ENCODE assay signal across 7 mouse cellular contexts in genomic region chr4:34615303-34615702, GRCm38 (mm10). TPM values are rescaled to one million over a fixed set of nuclear protein-coding genes. Genes with fewer than 3 reads are reported as not detected.
DNase-seq lines count a peak whose midpoint lies in the region; ATAC-seq lines count a peak whose summit lies in the region.

No protein-coding gene starts in this region.

- 2% methylated on average over 13 of the region's 13 CpGs for WGBS in heart, embryonic 12.5 days

- no peaks in the 10 kb centered on the region for H3K9me3 ChIP-seq in heart, embryonic 12.5 days (replicated peaks)

- H3K4me2 ChIP-seq in heart, embryonic 12.5 days = peak overlapping the region; percentile 91

- DNase-seq in urinary bladder, postnatal 25 days (ENCODE audit: low spot score) = peak; percentile 14
- no peak for DNase-seq in urinary bladder, adult 18-20 months (ENCODE audit: low spot score in 2 of 2)
- DNase-seq in cerebellum, adult 11-12 months = peak; percentile 28
- peak; percentile 17 for DNase-seq in kidney, postnatal 10 days
- peak; percentile 26 for DNase-seq in lung, postnatal 36 days
- DNase-seq in splenic B cell, adult 2 months (ENCODE audit: low read depth, low spot score) = peak; percentile 13

- peak overlapping the region; percentile 92; the same call in 1 of the 2 replicates for H3K27ac ChIP-seq in heart, embryonic 12.5 days (ENCODE audit: poor library complexity, severe bottlenecking)

- no peaks in the 10 kb centered on the region for H3K36me3 ChIP-seq in heart, embryonic 12.5 days
- H3K36me3 ChIP-seq in splenic B cell, adult 2 months (ENCODE audit: control insufficient read depth, insufficient read depth, low read length, poor library complexity, severe bottlenecking) = peaks cover 1% of the 10 kb centered on the region; the same call in 1 of the 2 replicates

- no peaks in the 10 kb centered on the region for H3K27me3 ChIP-seq in heart, embryonic 12.5 days (replicated peaks)
- no peaks in the 10 kb centered on the region for H3K27me3 ChIP-seq in splenic B cell, adult 2 months (ENCODE audit: control insufficient read depth, insufficient read depth, low read length, poor library complexity, severe bottlenecking)

- ATAC-seq in heart, embryonic 12.5 days (ENCODE audit: insufficient number of reproducible peaks, low FRiP score) = no peak

- H3K4me3 ChIP-seq in heart, embryonic 12.5 days = peak overlapping the region; percentile 96

- H3K9ac ChIP-seq in heart, embryonic 12.5 days = peak overlapping the region; percentile 97

- peaks cover 21% of the 10 kb centered on the region for H3K4me1 ChIP-seq in heart, embryonic 12.5 days (replicated peaks)

RNA-seq across cellular contexts. Expression of gene Rars2, which starts 0.5 kb away (rescaled TPM):
- 53.7 and 62.1 TPM in 2 replicates for polyA plus RNA-seq in heart, embryonic 12.5 days (2016; fragmentation: Nextera tagmentation; extraction: Ambion mirVana)

RNA-seq across cellular contexts. Expression of gene Orc3, which starts 0.6 kb away (rescaled TPM):
- 76.2 and 82.2 TPM in 2 replicates for polyA plus RNA-seq in heart, embryonic 12.5 days (2016; fragmentation: Nextera tagmentation; extraction: Ambion mirVana)

Comparison
In these comparisons a context has a peak if more than half of its experiments do, and no peak if none do; other contexts are left out.
1. DNase-seq: peak in urinary bladder, postnatal 25 days (single experiment), cerebellum, adult 11-12 months (single experiment), kidney, postnatal 10 days (single experiment), lung, postnatal 36 days (single experiment) and splenic B cell, adult 2 months (single experiment); none in urinary bladder, adult 18-20 months (0 of 2).